Mouse (Mus musculus): Measurements from ENCODE around the gene Klhdc8a.

The Klhdc8a gene

GRCm38 (mm10) chr1:132317413-132317812, 19.0 kb downstream of the Klhdc8a start:
- intact Hi-C loops (cut with DNase I), result no loop called here

DNA sequence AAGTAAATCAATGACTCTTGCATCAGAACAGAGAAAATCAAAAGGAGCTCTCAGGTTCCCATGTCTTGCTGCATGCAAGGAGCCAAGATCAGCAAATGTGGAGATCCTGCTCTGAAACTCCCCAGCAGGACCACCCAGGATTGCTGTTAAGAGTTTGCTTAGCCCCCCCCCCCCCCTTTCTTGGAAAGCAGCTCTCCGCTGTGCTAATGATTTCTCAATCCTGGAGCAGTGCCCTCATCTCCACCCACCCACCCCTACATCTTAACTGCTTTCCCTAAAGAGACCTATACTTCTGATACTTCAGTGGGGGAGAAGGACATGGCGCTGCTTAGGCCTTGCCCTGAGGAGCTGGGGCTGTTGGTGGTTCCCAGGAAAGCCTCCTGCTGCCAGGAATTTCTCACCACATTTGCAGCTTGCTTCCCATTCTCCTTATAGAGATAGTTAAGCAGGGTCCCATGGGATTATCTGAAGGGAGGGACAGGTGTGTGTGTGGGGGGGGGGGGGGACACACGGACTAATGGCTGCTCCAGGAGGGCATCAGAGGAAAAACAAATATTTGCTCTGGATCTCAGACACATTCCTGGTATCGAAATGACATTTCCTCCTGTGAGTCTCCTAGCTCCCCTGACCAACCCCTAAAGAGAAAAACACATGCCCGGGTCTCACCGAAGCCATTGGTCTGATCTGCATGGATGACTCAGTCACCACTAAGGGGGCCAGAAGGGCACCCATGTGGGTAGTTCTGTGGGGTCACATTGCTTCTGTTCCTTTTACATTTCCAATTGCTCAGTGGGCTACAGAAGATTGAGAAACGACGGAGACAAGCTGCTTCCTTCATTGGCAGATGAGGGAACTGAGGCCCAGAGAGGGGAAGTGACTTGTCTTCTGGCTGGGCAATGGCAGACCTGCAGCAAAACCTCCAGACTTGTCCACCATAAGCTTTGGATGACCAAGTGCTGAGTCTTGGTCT, 19.8 kb downstream of the Klhdc8a start:
- intact Hi-C loops (cut with DNase I), result no loop called here

DNA sequence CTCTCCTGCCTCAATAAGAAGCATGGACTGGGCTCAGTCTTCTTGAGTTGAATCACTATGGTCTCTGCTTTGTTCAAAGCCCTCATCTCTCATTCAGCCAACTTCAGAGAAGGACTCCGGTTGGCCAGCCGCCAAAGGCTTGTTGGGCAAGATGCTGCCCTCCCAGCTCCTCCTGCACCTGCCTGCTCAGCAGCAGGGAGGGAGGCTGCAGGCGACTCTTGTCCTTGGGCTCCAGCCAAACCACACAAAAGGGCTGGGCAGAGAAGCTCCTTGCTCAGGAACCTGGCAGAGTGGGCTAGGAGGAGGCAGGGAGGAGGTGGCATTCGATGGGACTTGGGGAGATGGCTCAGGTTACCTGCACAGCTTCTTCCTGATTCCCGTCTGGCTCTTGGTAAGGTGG, 20.8 kb downstream of the Klhdc8a start:
- intact Hi-C loops (cut with DNase I), result no loop called here

GRCm38 (mm10) chr1:132321821-132322580, 23.6 kb downstream of the Klhdc8a start:
- intact Hi-C loops (cut with DNase I), result no loop called here

GRCm38 (mm10) chr1:132322711-132323542, 24.5 kb downstream of the Klhdc8a start:
- intact Hi-C loops (cut with DNase I), result no loop called here

DNA sequence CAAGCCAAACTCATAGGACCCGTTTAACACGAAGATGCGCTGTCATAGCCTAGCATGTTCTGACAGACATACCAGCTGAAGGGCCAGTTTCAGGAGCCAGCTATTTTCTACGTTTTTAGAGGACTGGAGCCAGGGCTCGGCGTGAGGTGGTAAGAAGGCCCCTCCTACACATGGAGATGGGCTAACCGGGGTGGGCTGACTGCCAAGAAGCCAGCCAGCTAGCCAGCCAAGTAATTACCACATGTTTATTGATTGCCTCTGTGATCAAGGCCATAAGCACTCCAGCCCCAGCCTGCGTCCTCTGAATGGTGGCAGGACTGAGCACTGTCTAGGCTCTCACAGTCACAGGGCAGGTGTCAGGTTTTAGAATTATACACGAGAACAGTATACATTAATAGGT, 28.4 kb downstream of the Klhdc8a start:
- intact Hi-C loops (cut with DNase I), result no loop called here

- intact Hi-C loops (cut with DNase I), result no loop called here
These were observed 29.1 kb downstream of the Klhdc8a start for GRCm38 (mm10) chr1:132327477-132327876.

GRCm38 (mm10) chr1:132328565-132328964, 30.1 kb downstream of the Klhdc8a start:
- intact Hi-C loops (cut with DNase I), result no loop called here

- intact Hi-C loops (cut with DNase I), result no loop called here
These were observed 31.2 kb downstream of the Klhdc8a start for GRCm38 (mm10) chr1:132329656-132330055.

GRCm38 (mm10) chr1:132330397-132330796, 32.0 kb downstream of the Klhdc8a start:
- intact Hi-C loops (cut with DNase I), result no loop called here

- intact Hi-C loops (cut with DNase I), result no loop called here
These were observed 32.9 kb downstream of the Klhdc8a start for GRCm38 (mm10) chr1:132331283-132331682.

GRCm38 (mm10) chr1:132333201-132333600, 34.8 kb downstream of the Klhdc8a start:
- intact Hi-C loops (cut with DNase I), result no loop called here

- intact Hi-C loops (cut with DNase I), result no loop called here
These were observed 35.3 kb downstream of the Klhdc8a start for GRCm38 (mm10) chr1:132333675-132334141.

DNA sequence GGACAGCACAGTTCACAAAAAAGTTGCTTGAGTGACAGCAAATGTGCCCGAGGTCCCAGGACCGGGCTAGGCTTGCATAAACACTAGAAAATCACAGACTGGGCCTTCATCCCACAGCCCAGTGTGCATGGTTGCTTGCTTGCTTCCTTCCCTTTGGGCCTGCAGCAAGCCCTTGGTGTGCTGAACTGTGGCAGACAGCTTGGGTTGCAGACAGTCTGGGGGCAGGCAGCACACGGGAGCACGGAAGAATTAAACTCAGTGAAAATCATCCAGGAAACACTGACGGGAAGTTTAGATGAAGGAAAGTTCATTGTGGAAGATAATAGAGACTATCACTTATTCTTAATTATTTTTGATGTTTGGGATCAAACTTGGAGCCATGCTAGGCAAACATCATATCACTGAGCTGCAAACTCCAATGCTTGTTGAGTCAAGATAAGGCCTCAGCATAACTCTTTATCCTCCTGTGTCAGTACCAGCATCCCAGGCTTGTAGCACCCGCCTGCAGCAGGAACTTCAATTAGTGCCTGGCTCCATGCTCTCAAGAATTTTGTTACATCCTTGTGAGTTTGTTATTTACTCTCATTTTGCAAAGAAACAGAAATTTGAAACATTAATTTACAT, 35.9 kb downstream of the Klhdc8a start:
- intact Hi-C loops (cut with DNase I), result no loop called here

DNA sequence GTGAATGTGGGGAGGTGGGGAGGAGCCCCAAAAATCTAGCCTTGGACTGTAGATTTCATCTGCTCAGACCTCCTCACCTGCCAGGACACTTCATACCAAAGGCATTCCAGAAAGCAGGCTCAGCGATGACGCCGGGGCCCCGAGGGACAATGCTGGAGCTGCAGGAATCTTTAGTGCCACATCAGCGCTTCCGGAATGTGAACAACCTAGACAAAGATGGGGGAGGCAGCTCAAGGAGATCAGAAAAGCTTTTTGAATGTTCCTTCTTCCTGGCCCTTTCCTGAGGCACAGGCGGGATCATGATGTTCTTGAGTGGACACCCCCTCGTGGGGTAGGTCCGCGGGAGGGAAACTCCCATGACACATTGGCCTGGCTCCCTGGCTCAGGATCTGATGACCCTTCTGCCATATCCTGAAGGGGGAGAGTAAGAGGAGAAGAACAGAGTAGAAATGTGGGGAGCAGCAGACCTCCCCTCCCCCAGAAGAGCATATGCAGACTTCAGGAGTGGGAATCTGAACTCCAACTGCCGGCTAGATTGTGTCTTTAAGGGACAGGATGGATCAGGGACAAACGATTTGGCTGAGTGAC, 37.0 kb downstream of the Klhdc8a start:
- intact Hi-C loops (cut with DNase I), result no loop called here

DNA sequence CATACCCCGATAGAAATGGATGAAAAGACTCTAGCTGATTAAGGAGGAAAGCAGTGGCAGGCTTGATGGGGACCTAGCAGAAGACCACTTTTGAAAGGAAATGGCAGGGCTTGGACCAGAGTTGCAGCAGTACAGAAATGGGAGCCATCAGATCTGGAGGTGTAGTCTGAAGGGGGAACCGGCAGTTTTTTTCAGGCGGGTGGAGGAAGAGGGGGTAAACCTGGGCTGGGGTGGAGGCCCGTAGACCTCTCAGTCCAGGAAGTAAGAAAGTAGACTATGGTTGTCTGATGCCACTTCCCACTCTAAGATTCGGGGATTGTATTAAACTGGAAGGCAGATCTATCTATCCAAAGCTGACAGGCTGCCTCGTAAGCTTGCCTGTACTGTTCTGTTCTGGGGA, 38.5 kb downstream of the Klhdc8a start:
- intact Hi-C loops (cut with DNase I), result no loop called here

DNA sequence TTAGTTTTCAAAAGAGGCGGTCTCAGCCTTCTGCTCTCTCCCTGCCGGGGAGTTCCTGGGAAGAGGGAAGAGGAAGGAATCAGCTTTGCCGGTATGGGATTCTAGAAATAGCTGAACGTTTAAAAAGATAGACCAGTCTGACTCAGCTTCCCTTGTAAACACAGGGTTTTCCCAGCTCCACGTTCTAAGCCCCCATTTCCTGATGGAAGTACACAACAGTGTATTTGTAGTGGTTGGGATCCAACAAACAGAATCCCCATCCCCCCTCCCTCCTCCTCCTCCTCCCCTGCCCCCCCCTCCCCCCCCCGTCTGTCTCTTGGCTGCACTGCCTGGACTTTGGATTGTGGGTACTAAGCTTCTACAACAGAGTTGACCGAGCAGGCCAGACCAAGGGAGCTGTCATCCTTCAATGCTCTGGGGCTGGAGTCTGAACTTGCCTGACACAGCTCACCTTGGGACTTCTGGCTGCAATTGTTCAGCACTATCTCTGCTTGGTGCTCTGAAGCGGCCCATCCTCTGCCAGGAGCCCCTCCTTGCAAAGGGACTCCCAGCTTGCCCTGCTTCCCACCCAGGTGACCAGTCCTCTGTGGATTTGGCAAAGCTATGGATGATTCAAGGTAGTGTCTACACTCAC, 39.7 kb downstream of the Klhdc8a start:
- intact Hi-C loops (cut with DNase I), result no loop called here

- intact Hi-C loops (cut with DNase I), result no loop called here
These were observed 43.5 kb downstream of the Klhdc8a start for GRCm38 (mm10) chr1:132341731-132342501.

GRCm38 (mm10) chr1:132342518-132342917, 44.1 kb downstream of the Klhdc8a start:
- intact Hi-C loops (cut with DNase I), result no loop called here

Measured in adrenal gland (tissue).